ENCODE assay signal across 25 mouse cellular contexts in the genomic region with DNA sequence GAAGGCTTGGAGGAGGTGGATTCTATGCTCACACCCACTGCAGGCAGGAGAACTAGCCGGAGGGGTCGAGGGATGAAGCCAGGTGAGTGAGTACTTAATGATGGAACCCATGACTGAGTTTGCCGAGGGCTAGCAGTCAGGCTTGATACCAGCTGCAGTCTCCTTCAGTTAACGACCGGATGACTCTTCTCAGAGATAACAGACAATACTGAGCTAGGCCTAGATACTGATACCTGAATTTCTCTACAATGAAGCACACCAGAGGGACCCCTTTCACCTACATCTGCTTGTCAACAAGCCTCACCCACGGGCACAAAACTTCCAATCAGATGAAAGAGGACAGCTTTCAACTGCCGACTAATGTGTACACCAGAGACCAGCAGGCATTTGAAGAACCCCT. TPM values are rescaled to one million over a fixed set of nuclear protein-coding genes. Genes with fewer than 3 reads are reported as not detected.
"Had no signal": no experiment of that assay in that cellular context is flagged by ENCODE, and none has a peak within 500 bp of the region (broad histone marks: within the 10 kb centered on the region; RNA-seq: fewer than 3 reads in every experiment).

No protein-coding gene starts in this region.

- H3K27ac ChIP-seq: neural tube, embryonic 13.5 days; neural tube, embryonic 15.5 days; stomach, embryonic 15.5 days; stomach, postnatal 0 days had no signal

- H3K27me3 ChIP-seq: neural tube, embryonic 15.5 days; stomach, embryonic 15.5 days had no signal

- DNase-seq: retina, postnatal 1 day; right cerebral cortex, adult 18-20 months; right cerebral cortex, postnatal 14 days; right cerebral cortex, postnatal 25 days; right cerebral cortex, postnatal 4 days; spleen, adult 18-20 months; thymus, adult 18-20 months; thymus, adult 2 months; thymus, postnatal 14 days; thymus, postnatal 25 days; thymus, postnatal 36 days; thymus, postnatal 4 days had no signal

- H3K4me3 ChIP-seq: neural tube, embryonic 13.5 days; neural tube, embryonic 15.5 days; stomach, embryonic 15.5 days had no signal

- H3K9me3 ChIP-seq: neural tube, embryonic 13.5 days; neural tube, embryonic 15.5 days; stomach, embryonic 15.5 days had no signal

- H3K9ac ChIP-seq: neural tube, embryonic 13.5 days; neural tube, embryonic 15.5 days; stomach, embryonic 15.5 days had no signal

- H3K4me1 ChIP-seq: neural tube, embryonic 13.5 days; neural tube, embryonic 15.5 days; stomach, embryonic 15.5 days had no signal

- H3K36me3 ChIP-seq: neural tube, embryonic 13.5 days; neural tube, embryonic 15.5 days; stomach, embryonic 15.5 days had no signal

- H3K4me2 ChIP-seq: neural tube, embryonic 13.5 days; neural tube, embryonic 15.5 days; stomach, embryonic 15.5 days had no signal

RNA-seq across cellular contexts. Expression of a gene that starts 3.0 kb away (rescaled TPM):
- total RNA-seq: neutrophil, adult 5-6 weeks had no signal
- polyA plus RNA-seq: neural tube, embryonic 13.5 days; neural tube, embryonic 14.5 days; small intestine, adult 2 months; spleen, adult 2 months; stomach, embryonic 14.5 days; stomach, embryonic 15.5 days; stomach, embryonic 16.5 days; stomach, postnatal 0 days; thymus, adult 2 months; thymus, postnatal 0 days; urinary bladder, adult 2 months had no signal

RNA-seq across cellular contexts. Expression of a gene that starts 50.0 kb away (rescaled TPM):
- total RNA-seq: neutrophil, adult 5-6 weeks had no signal
- polyA plus RNA-seq: neural tube, embryonic 13.5 days; neural tube, embryonic 14.5 days; neural tube, embryonic 15.5 days; small intestine, adult 2 months; spleen, adult 2 months; stomach, embryonic 14.5 days; stomach, embryonic 15.5 days; stomach, embryonic 16.5 days; stomach, postnatal 0 days; testis, adult 2 months; thymus, adult 2 months; thymus, postnatal 0 days; urinary bladder, adult 2 months had no signal
